ENCODE assay signal across 13 mouse cellular contexts in genomic region chr6:99166169-99166568, GRCm38 (mm10).
DNase-seq lines count a peak whose midpoint lies in the region; ATAC-seq and TF ChIP-seq lines count a peak whose summit lies in the region.
"Had no signal": no experiment of that assay in that cellular context is flagged by ENCODE, and none has a peak within 500 bp of the region (broad histone marks: within the 10 kb centered on the region; RNA-seq: fewer than 3 reads in every experiment).

No protein-coding gene starts in this region.

- no peak overlapping the region for H3K4me2 ChIP-seq in lung, embryonic 16.5 days (ENCODE audit: low read depth, low read length)
- no peak overlapping the region for H3K4me2 ChIP-seq in stomach, postnatal 0 days (replicated peaks; ENCODE audit: low read depth)

- H3K27me3 ChIP-seq in lung, embryonic 16.5 days (ENCODE audit: control insufficient read depth, insufficient read depth, low read depth, low read length), result no peaks in the 10 kb centered on the region
- H3K27me3 ChIP-seq in stomach, postnatal 0 days (ENCODE audit: control insufficient read depth, insufficient read depth, low read length), result no peaks in the 10 kb centered on the region
- H3K27me3 ChIP-seq: megakaryocyte, embryonic 14.5 days had no signal

- H3K27ac ChIP-seq in lung, embryonic 16.5 days (ENCODE audit: low read length), result peak overlapping the region; percentile 5; the same call in 1 of the 2 replicates
- H3K27ac ChIP-seq in stomach, postnatal 0 days (replicated peaks), result peak overlapping the region; percentile 25; the same call in 1 of the 2 replicates
- H3K27ac ChIP-seq: kidney, postnatal 0 days; liver, embryonic 14.5 days had no signal

- 84% methylated on average over 4 of the region's 4 CpGs for WGBS in lung, embryonic 16.5 days
- 58% methylated on average over 4 of the region's 4 CpGs for WGBS in stomach, postnatal 0 days

- peaks cover 14% of the 10 kb centered on the region for H3K4me1 ChIP-seq in lung, embryonic 16.5 days (replicated peaks; ENCODE audit: control insufficient read depth, insufficient read depth, low read length)
- H3K4me1 ChIP-seq in stomach, postnatal 0 days (replicated peaks; ENCODE audit: control insufficient read depth, insufficient read depth), result peaks cover 13% of the 10 kb centered on the region

- DNase-seq in lung, postnatal 25 days (ENCODE audit: low spot score), result no peak
- peak; percentile 30 for DNase-seq in gastrocnemius, postnatal 25 days
- DNase-seq in heart, postnatal 4 days, result peak; percentile 19
- no peak for DNase-seq in stomach, postnatal 0 days (ENCODE audit: low spot score)
- DNase-seq in cerebellum, postnatal 4 days (ENCODE audit: low spot score in 2 of 2), result no peak
- no peak for DNase-seq in cerebellum, postnatal 25 days
- DNase-seq: cerebellum, postnatal 14 days had no signal

- no peak overlapping the region for H3K4me3 ChIP-seq in lung, embryonic 16.5 days (ENCODE audit: low read length)
- no peak overlapping the region for H3K4me3 ChIP-seq in stomach, postnatal 0 days (ENCODE audit: low read depth, low read length)
- H3K4me3 ChIP-seq: megakaryocyte, embryonic 14.5 days; myocyte had no signal

- no peaks in the 10 kb centered on the region for H3K36me3 ChIP-seq in lung, embryonic 16.5 days (ENCODE audit: control insufficient read depth, insufficient read depth, low read length)
- no peaks in the 10 kb centered on the region for H3K36me3 ChIP-seq in stomach, postnatal 0 days (ENCODE audit: control insufficient read depth, insufficient read depth, low read length)

- no peak overlapping the region for H3K9ac ChIP-seq in lung, embryonic 16.5 days (ENCODE audit: low read length)
- H3K9ac ChIP-seq in stomach, postnatal 0 days (ENCODE audit: low read length), result no peak overlapping the region
- H3K9ac ChIP-seq: liver, embryonic 14.5 days had no signal

- no peak for ATAC-seq in lung, embryonic 16.5 days (ENCODE audit: low read depth)
- no peak for ATAC-seq in stomach, postnatal 0 days (ENCODE audit: low FRiP score, low TSS enrichment)
- ATAC-seq: hindbrain, embryonic 16.5 days had no signal

- no peaks in the 10 kb centered on the region for H3K9me3 ChIP-seq in lung, embryonic 16.5 days (ENCODE audit: control insufficient read depth, low read length)
- no peaks in the 10 kb centered on the region for H3K9me3 ChIP-seq in stomach, postnatal 0 days (ENCODE audit: control insufficient read depth, low read length)
- H3K9me3 ChIP-seq: megakaryocyte, embryonic 14.5 days had no signal

- TF ChIP-seq CTCF in stomach, postnatal 0 days (IDR thresholded peaks at IDR 0.05; ENCODE audit: low read depth), result no peak

- TF ChIP-seq EP300 in stomach, postnatal 0 days (optimal IDR thresholded peaks at IDR 0.05), result no peak

Comparison
In these comparisons a context has a peak if more than half of its experiments do, and no peak if none do; other contexts are left out.
1. DNase-seq: peak in gastrocnemius, postnatal 25 days (single experiment) and heart, postnatal 4 days (single experiment); none in lung, postnatal 25 days (single experiment), stomach, postnatal 0 days (single experiment), cerebellum, postnatal 4 days (0 of 2) and cerebellum, postnatal 25 days (0 of 2).